Comparison of ENCODE assay signal across 9 mouse cellular contexts in genomic region chr3:34196451-34197162, GRCm38 (mm10).
DNase-seq lines count a peak whose midpoint lies in the region; ATAC-seq and TF ChIP-seq lines count a peak whose summit lies in the region.
"Had no signal": no experiment of that assay in that cellular context is flagged by ENCODE, and none has a peak within 500 bp of the region (broad histone marks: within the 10 kb centered on the region; RNA-seq: fewer than 3 reads in every experiment).

No protein-coding gene starts in this region.

- intact Hi-C loops in heart, postnatal 36 days (cut with DNase I): loop anchor here (10.0 kb wide), 1 partner anchor 372 kb away; no protein-coding TSS in a partner anchor

- no peak for TF ChIP-seq CTCF in cortical plate, adult 2 months (IDR thresholded peaks at IDR 0.05; ENCODE audit: extremely low read depth, insufficient read depth, low read length)
- no peak for TF ChIP-seq CTCF in forebrain, postnatal 0 days (IDR thresholded peaks at IDR 0.05; ENCODE audit: low read depth)

- no peak for TF ChIP-seq POLR2A in cortical plate, adult 2 months (IDR thresholded peaks at IDR 0.05; ENCODE audit: extremely low read depth, insufficient read depth, low read length)

- H3K36me3 ChIP-seq in heart, embryonic 13.5 days: no peaks in the 10 kb centered on the region
- H3K36me3 ChIP-seq in forebrain, postnatal 0 days (ENCODE audit: insufficient read depth): no peaks in the 10 kb centered on the region
- H3K36me3 ChIP-seq in midbrain, embryonic 15.5 days (replicated peaks): no peaks in the 10 kb centered on the region

- H3K9me3 ChIP-seq in heart, embryonic 13.5 days: no peaks in the 10 kb centered on the region
- no peaks in the 10 kb centered on the region for H3K9me3 ChIP-seq in forebrain, postnatal 0 days (ENCODE audit: low read length)
- no peaks in the 10 kb centered on the region for H3K9me3 ChIP-seq in midbrain, embryonic 15.5 days

- no peak for DNase-seq in heart, postnatal 36 days
- peak; percentile 64 for DNase-seq in forebrain, postnatal 0 days
- DNase-seq in spleen, postnatal 10 days (ENCODE audit: low spot score in 2 of 2): no peak

- WGBS in heart, embryonic 13.5 days: 37% methylated on average over 22 of the region's 22 CpGs
- WGBS in forebrain, postnatal 0 days: 12% methylated on average over 22 of the region's 22 CpGs
- 14% methylated on average over 22 of the region's 22 CpGs for WGBS in midbrain, embryonic 15.5 days

- peaks cover 37% of the 10 kb centered on the region for H3K27me3 ChIP-seq in heart, embryonic 13.5 days (replicated peaks)
- H3K27me3 ChIP-seq in forebrain, postnatal 0 days (ENCODE audit: insufficient read depth, low read length): no peaks in the 10 kb centered on the region
- H3K27me3 ChIP-seq in midbrain, embryonic 15.5 days (replicated peaks): no peaks in the 10 kb centered on the region; the same call in none of the 2 replicates

- H3K9ac ChIP-seq in heart, embryonic 13.5 days: peak overlapping the region; percentile 37; the same call in 1 of the 2 replicates
- peak overlapping the region; percentile 41 for H3K9ac ChIP-seq in forebrain, postnatal 0 days
- no peak overlapping the region for H3K9ac ChIP-seq in midbrain, embryonic 15.5 days

- peak overlapping the region; percentile 47 for H3K4me2 ChIP-seq in heart, embryonic 13.5 days
- H3K4me2 ChIP-seq in forebrain, postnatal 0 days (ENCODE audit: low read depth): peak overlapping the region; percentile 46
- peak overlapping the region; percentile 35 for H3K4me2 ChIP-seq in midbrain, embryonic 15.5 days

- peak overlapping the region; percentile 10; the same call in 1 of the 2 replicates for H3K4me3 ChIP-seq in heart, embryonic 13.5 days
- H3K4me3 ChIP-seq in cortical plate, adult 2 months (ENCODE audit: insufficient read depth, low read length): peak overlapping the region; percentile 15; the same call in 1 of the 2 replicates
- peak overlapping the region; percentile 29 for H3K4me3 ChIP-seq in forebrain, postnatal 0 days (ENCODE audit: low read depth, low read length)
- H3K4me3 ChIP-seq in midbrain, embryonic 15.5 days: peak overlapping the region; percentile 24
- H3K4me3 ChIP-seq: erythroblast, embryonic 14.5 days had no signal

- no peak overlapping the region for H3K27ac ChIP-seq in heart, embryonic 13.5 days (replicated peaks)
- H3K27ac ChIP-seq in cortical plate, adult 2 months (ENCODE audit: insufficient read depth, low read length): no peak overlapping the region
- peak overlapping the region; percentile 76 for H3K27ac ChIP-seq in forebrain, postnatal 0 days (ENCODE audit: low read depth, low read length)
- H3K27ac ChIP-seq in midbrain, embryonic 15.5 days: peak overlapping the region; percentile 56

- H3K4me1 ChIP-seq in heart, embryonic 13.5 days: no peaks in the 10 kb centered on the region
- H3K4me1 ChIP-seq in cortical plate, adult 2 months (ENCODE audit: control insufficient read depth, insufficient read depth, low read length): no peaks in the 10 kb centered on the region
- H3K4me1 ChIP-seq in forebrain, postnatal 0 days (ENCODE audit: insufficient read depth): peaks cover 4% of the 10 kb centered on the region; the same call in 1 of the 2 replicates
- peaks cover 20% of the 10 kb centered on the region for H3K4me1 ChIP-seq in midbrain, embryonic 15.5 days

- no peak for ATAC-seq in heart, embryonic 13.5 days (ENCODE audit: extremely low read depth, insufficient number of reproducible peaks, low FRiP score, low TSS enrichment)
- peak; percentile 55 for ATAC-seq in forebrain, postnatal 0 days
- ATAC-seq in midbrain, embryonic 15.5 days (replicated peaks): no peak; the same call in 1 of the 2 replicates
- no peak for ATAC-seq in megakaryocyte, adult 5-6 weeks (ENCODE audit: poor library complexity, severe bottlenecking)
- no peak for ATAC-seq in monocyte, adult 5-6 weeks (replicated peaks; ENCODE audit: insufficient number of reproducible peaks, low FRiP score, low TSS enrichment, poor library complexity, severe bottlenecking)

Comparison
In these comparisons a context has a peak if more than half of its experiments do, and no peak if none do; other contexts are left out.
1. H3K27ac ChIP-seq: peak in forebrain, postnatal 0 days (single experiment) and midbrain, embryonic 15.5 days (single experiment); none in heart, embryonic 13.5 days (single experiment) and cortical plate, adult 2 months (single experiment).
2. Peak in every context shown above with its lines, with median percentiles within 50 percentile points of each other: H3K4me2 ChIP-seq and H3K4me3 ChIP-seq.